Mouse (Mus musculus): ENCODE data around the gene Nell1. TPM values are rescaled to one million over a fixed set of nuclear protein-coding genes. Genes with fewer than 3 reads are reported as not detected.

Nell1 gene
- polyA plus RNA-seq, 1 experiment from 2014 or later: 1.6 TPM

- Histone ChIP-seq H3K36me3 (no peaks in the 10 kb centered on the region), H3K4me3 (no peak overlapping the region), H3K27me3 (ENCODE audit: insufficient read depth, poor library complexity, severe bottlenecking) (no peaks in the 10 kb centered on the region), H3K27ac (no peak overlapping the region), H3K9me3 (no peaks in the 10 kb centered on the region), H3K4me1 (replicated peaks) (0 out of 2 replicates have a peak, but pooled peaks cover 6% of the 10 kb centered on the region)
- 54% methylated on average over 5 of the region's 5 CpGs for WGBS
- no peak for DNase-seq (ENCODE audit: low spot score)
Observed at GRCm38 (mm10) chr7:50543373-50543772, 568.7 kb downstream of the Nell1 start.

- H3K27ac ChIP-seq: no peak overlapping the region
- no peaks in the 10 kb centered on the region for H3K9me3 ChIP-seq
- H3K36me3 ChIP-seq: no peaks in the 10 kb centered on the region
- DNase-seq (ENCODE audit: low spot score): no peak
- no peaks in the 10 kb centered on the region for H3K27me3 ChIP-seq (ENCODE audit: insufficient read depth, poor library complexity, severe bottlenecking)
- no peak overlapping the region for H3K4me3 ChIP-seq
- WGBS: 70% methylated on average over 3 of the region's 3 CpGs
- H3K4me1 ChIP-seq (replicated peaks): no peaks in the 10 kb centered on the region
Observed at GRCm38 (mm10) chr7:50549572-50549971, 574.9 kb downstream of the Nell1 start.

- Histone ChIP-seq H3K27me3 (ENCODE audit: insufficient read depth, poor library complexity, severe bottlenecking) (no peaks in the 10 kb centered on the region), H3K9me3 (no peaks in the 10 kb centered on the region), H3K4me1 (replicated peaks) (no peaks in the 10 kb centered on the region), H3K4me3 (no peak overlapping the region), H3K36me3 (no peaks in the 10 kb centered on the region), H3K27ac (no peak overlapping the region)
- no peak for DNase-seq (ENCODE audit: low spot score)
- 75% methylated on average over 4 of the region's 4 CpGs for WGBS
Observed at GRCm38 (mm10) chr7:50551426-50551825, 576.8 kb downstream of the Nell1 start.

- no peaks in the 10 kb centered on the region for H3K4me1 ChIP-seq (replicated peaks)
- no peaks in the 10 kb centered on the region for H3K36me3 ChIP-seq
- no peaks in the 10 kb centered on the region for H3K27me3 ChIP-seq (ENCODE audit: insufficient read depth, poor library complexity, severe bottlenecking)
- H3K9me3 ChIP-seq: no peaks in the 10 kb centered on the region
- no peak overlapping the region for H3K27ac ChIP-seq
- H3K4me3 ChIP-seq: no peak overlapping the region
- WGBS: 85% methylated on average over 3 of the region's 3 CpGs
- no peak for DNase-seq (ENCODE audit: low spot score)
Observed at GRCm38 (mm10) chr7:50562708-50563107, 588.0 kb downstream of the Nell1 start.

- H3K27me3 ChIP-seq (ENCODE audit: insufficient read depth, poor library complexity, severe bottlenecking): no peaks in the 10 kb centered on the region
- WGBS: 76% methylated on average over 7 of the region's 7 CpGs
- H3K36me3 ChIP-seq: no peaks in the 10 kb centered on the region
- no peak overlapping the region for H3K27ac ChIP-seq
- H3K4me3 ChIP-seq: no peak overlapping the region
- DNase-seq (ENCODE audit: low spot score): no peak
- no peaks in the 10 kb centered on the region for H3K4me1 ChIP-seq (replicated peaks)
- H3K9me3 ChIP-seq: no peaks in the 10 kb centered on the region
Observed at GRCm38 (mm10) chr7:50573841-50574240, 599.2 kb downstream of the Nell1 start.

GRCm38 (mm10) chr7:50588642-50589424 is 614.2 kb downstream of the Nell1 start:
- Histone ChIP-seq H3K9me3 (no peaks in the 10 kb centered on the region), H3K4me3 (no peak overlapping the region), H3K4me1 (replicated peaks) (no peaks in the 10 kb centered on the region), H3K27ac (no peak overlapping the region), H3K27me3 (ENCODE audit: insufficient read depth, poor library complexity, severe bottlenecking) (no peaks in the 10 kb centered on the region), H3K36me3 (no peaks in the 10 kb centered on the region)
- WGBS: 65% methylated on average over 8 of the region's 8 CpGs
- no peak for DNase-seq (ENCODE audit: low spot score)

GRCm38 (mm10) chr7:50598890-50599289 is 624.2 kb downstream of the Nell1 start, which contains the start of gene 4933405O20Rik:
4933405O20Rik (plus strand) TSS chr7:50599190.
- no peak within 1 kb of the TSS for H3K27ac ChIP-seq
- H3K4me1 ChIP-seq (replicated peaks): no peaks in the 10 kb centered on the region
- WGBS: 83% methylated on average over 3 of the region's 3 CpGs
- no peaks in the 10 kb centered on the region for H3K36me3 ChIP-seq
- DNase-seq (ENCODE audit: low spot score): no peak
- no peaks in the 10 kb centered on the region for H3K9me3 ChIP-seq
- no peak within 1 kb of the TSS for H3K4me3 ChIP-seq
- H3K27me3 ChIP-seq (ENCODE audit: insufficient read depth, poor library complexity, severe bottlenecking): no peaks in the 10 kb centered on the region

- Histone ChIP-seq H3K27me3 (ENCODE audit: insufficient read depth, poor library complexity, severe bottlenecking) (no peaks in the 10 kb centered on the region), H3K27ac (no peak overlapping the region), H3K4me3 (no peak overlapping the region), H3K9me3 (no peaks in the 10 kb centered on the region), H3K36me3 (no peaks in the 10 kb centered on the region), H3K4me1 (replicated peaks) (no peaks in the 10 kb centered on the region)
- DNase-seq (ENCODE audit: low spot score): no peak
- WGBS: 77% methylated on average over 2 of the region's 2 CpGs
Observed at GRCm38 (mm10) chr7:50614101-50614500, 639.4 kb downstream of the Nell1 start.

- DNase-seq (ENCODE audit: low spot score): no peak
- 74% methylated on average over 3 of the region's 3 CpGs for WGBS
- Histone ChIP-seq H3K27me3 (ENCODE audit: insufficient read depth, poor library complexity, severe bottlenecking) (no peaks in the 10 kb centered on the region), H3K9me3 (no peaks in the 10 kb centered on the region), H3K36me3 (no peaks in the 10 kb centered on the region), H3K27ac (no peak overlapping the region), H3K4me1 (replicated peaks) (no peaks in the 10 kb centered on the region), H3K4me3 (no peak overlapping the region)
Observed at GRCm38 (mm10) chr7:50629186-50629585, 654.5 kb downstream of the Nell1 start.

- H3K4me3 ChIP-seq: no peak overlapping the region
- H3K4me1 ChIP-seq (replicated peaks): no peaks in the 10 kb centered on the region
- DNase-seq (ENCODE audit: low spot score): no peak
- no peak overlapping the region for H3K27ac ChIP-seq
- H3K27me3 ChIP-seq (ENCODE audit: insufficient read depth, poor library complexity, severe bottlenecking): no peaks in the 10 kb centered on the region
- H3K36me3 ChIP-seq: no peaks in the 10 kb centered on the region
- H3K9me3 ChIP-seq: no peaks in the 10 kb centered on the region
- 67% methylated on average over 2 of the region's 2 CpGs for WGBS
Observed at GRCm38 (mm10) chr7:50633147-50633546, 658.5 kb downstream of the Nell1 start.

- Histone ChIP-seq H3K36me3 (no peaks in the 10 kb centered on the region), H3K9me3 (no peaks in the 10 kb centered on the region), H3K27me3 (ENCODE audit: insufficient read depth, poor library complexity, severe bottlenecking) (no peaks in the 10 kb centered on the region), H3K4me1 (replicated peaks) (no peaks in the 10 kb centered on the region), H3K27ac (no peak overlapping the region), H3K4me3 (no peak overlapping the region)
- no peak for DNase-seq (ENCODE audit: low spot score)
- 75% methylated on average over 4 of the region's 4 CpGs for WGBS
Observed at GRCm38 (mm10) chr7:50672266-50672665, 697.6 kb downstream of the Nell1 start.

GRCm38 (mm10) chr7:50675444-50675843 is 700.8 kb downstream of the Nell1 start:
- H3K9me3 ChIP-seq: no peaks in the 10 kb centered on the region
- H3K36me3 ChIP-seq: no peaks in the 10 kb centered on the region
- WGBS: 80% methylated on average over 1 of the region's 1 CpGs
- no peaks in the 10 kb centered on the region for H3K27me3 ChIP-seq (ENCODE audit: insufficient read depth, poor library complexity, severe bottlenecking)
- DNase-seq (ENCODE audit: low spot score): no peak
- no peak overlapping the region for H3K4me3 ChIP-seq
- no peaks in the 10 kb centered on the region for H3K4me1 ChIP-seq (replicated peaks)
- H3K27ac ChIP-seq: no peak overlapping the region

- no peaks in the 10 kb centered on the region for H3K36me3 ChIP-seq
- H3K4me1 ChIP-seq (replicated peaks): no peaks in the 10 kb centered on the region
- H3K27me3 ChIP-seq (ENCODE audit: insufficient read depth, poor library complexity, severe bottlenecking): no peaks in the 10 kb centered on the region
- no peak for DNase-seq (ENCODE audit: low spot score)
- H3K4me3 ChIP-seq: no peak overlapping the region
- H3K27ac ChIP-seq: no peak overlapping the region
- H3K9me3 ChIP-seq: no peaks in the 10 kb centered on the region
- 84% methylated on average over 1 of the region's 1 CpGs for WGBS
Observed at GRCm38 (mm10) chr7:50677511-50677910, 702.8 kb downstream of the Nell1 start.

All from hindbrain, embryonic 10.5 days (tissue).